Mouse (Mus musculus): ENCODE data around the gene Asb7. TPM values are rescaled to one million over a fixed set of nuclear protein-coding genes. Genes with fewer than 3 reads are reported as not detected.

Asb7 gene
- 15.2 and 15.3 TPM in 2 replicates for total RNA-seq (2021)
- long read RNA-seq, experiment 1, full-length matches to known transcripts, result 3 of 6 reads
- long read RNA-seq, experiment 1, partial matches to known transcripts, result 0 of 6 reads
- long read RNA-seq, experiment 1, other reads (novel, unspliced or antisense), result 3 of 6 reads
- long read RNA-seq, experiment 2, full-length matches to known transcripts, result 2 of 7 reads
- long read RNA-seq, experiment 2, partial matches to known transcripts, result 0 of 7 reads
- long read RNA-seq, experiment 2, other reads (novel, unspliced or antisense), result 5 of 7 reads

- no peak for DNase-seq
Measured at GRCm38 (mm10) chr7:66689294-66689619, at the start of gene Asb7. Gene Asb7, minus strand, starts transcription at chr7:66689596.

- DNase-seq, result no peak
Measured at GRCm38 (mm10) chr7:66737418-66737817, 48.0 kb upstream of the Asb7 start.

GRCm38 (mm10) chr7:66734993-66735392, 45.6 kb upstream of the Asb7 start:
- DNase-seq, result no peak

GRCm38 (mm10) chr7:66734466-66734865, 45.1 kb upstream of the Asb7 start:
- peak; percentile 33 for DNase-seq

DNA sequence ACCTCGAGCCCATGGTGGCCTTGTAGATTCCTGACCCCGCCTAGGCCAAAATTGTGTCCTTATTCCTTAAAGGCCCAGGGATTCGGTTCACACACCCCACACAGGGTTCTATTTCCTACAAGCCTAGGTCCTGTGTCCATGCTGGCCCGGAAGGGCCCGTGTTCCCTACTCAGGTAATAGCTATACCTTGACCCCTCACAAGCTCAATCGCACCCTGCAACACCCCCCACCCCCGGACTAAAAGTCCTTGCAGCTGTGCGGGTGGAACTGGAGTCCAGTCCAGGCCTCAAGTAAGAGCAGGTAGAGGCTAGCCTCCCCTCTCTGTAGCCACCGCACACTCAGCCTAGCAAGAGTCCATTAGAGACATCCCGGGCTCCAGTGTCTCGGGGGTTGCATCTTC, 44.5 kb upstream of the Asb7 start:
- DNase-seq, result no peak

DNA sequence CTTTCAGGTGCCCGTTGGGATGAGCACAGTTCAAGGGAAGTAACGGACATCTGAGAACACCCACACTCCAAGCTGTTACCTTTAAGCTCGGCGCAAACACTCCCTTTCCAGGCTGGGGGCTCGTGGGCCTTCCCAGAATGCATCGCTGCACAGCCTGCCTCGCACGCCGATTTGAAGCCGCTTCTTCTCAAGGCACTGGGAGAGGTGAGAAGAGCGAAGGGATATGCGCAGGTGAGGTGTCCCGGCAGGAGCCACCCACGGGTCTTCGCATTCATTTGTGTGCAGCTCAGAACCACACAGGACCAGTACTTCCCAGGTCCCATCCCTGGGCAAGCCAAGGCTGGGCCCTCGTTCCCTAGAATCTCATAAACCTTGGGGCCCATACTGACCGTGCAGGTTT, 44.0 kb upstream of the Asb7 start:
- no peak for DNase-seq

GRCm38 (mm10) chr7:66729232-66729631, 39.8 kb upstream of the Asb7 start:
- no peak for DNase-seq

DNA sequence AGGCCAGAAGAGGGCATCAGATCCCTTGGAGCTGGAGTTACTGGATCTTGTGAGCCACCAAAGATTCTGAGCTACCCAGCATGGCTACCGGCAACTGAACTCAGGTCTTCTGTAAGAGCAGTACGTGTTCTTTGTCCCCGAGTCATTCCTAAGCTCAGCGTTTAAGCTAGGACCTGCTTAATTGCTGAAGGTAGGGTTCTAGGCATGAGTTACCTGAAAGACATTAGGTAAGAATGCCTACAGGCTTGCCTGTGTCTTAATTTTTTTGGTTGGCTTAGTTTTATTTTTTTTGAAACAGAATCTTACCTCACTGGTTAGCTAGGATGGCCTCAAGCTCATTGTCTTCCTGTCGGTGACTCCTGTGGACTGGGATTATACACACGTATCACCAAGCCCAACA, 38.7 kb upstream of the Asb7 start:
- no peak for DNase-seq

- DNase-seq, result no peak
Measured at GRCm38 (mm10) chr7:66724954-66725353, 35.6 kb upstream of the Asb7 start.

DNA sequence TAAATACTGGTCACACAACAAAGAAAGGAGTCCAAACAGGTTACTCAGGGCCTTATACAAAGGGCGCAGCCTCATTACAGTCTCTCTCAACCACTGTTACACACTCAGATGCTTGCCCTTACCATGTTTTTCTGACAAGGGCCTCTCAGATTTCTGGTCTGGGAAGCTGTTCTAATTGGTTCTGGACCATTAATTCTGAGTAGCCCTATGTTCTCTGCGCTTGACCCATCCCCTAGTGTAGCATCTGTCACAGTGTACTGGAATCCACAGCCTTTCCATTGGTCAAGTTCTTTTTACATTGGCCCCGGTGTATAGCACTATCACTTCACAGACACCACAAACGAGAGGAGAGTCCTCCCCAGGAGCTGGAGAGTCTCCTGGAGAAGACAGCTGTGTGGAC, 35.1 kb upstream of the Asb7 start:
- no peak for DNase-seq

DNA sequence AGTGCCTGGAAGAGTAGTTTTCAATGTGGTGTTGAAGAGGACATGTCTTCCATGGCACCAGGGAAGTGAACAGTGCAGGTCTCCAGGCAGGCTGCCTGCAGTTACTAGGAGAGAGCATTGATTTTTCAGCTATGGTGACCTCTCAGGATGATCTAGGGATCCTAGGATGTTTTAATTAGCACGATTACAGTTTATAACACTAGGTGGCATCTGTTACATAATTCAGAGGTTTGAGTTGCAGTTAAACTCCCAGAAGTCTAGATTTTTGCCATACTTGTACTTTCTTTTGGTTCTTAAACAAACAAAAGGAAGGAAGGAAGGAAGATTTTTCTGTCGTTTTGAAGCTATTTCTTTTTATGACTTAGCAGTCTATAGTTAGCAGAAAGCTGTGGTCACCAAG, 21.8 kb upstream of the Asb7 start:
- no peak for DNase-seq

GRCm38 (mm10) chr7:66704631-66705030, 15.2 kb upstream of the Asb7 start:
- DNase-seq, result peak; percentile 43

GRCm38 (mm10) chr7:66702721-66703120, 13.3 kb upstream of the Asb7 start:
- DNase-seq, result no peak

DNA sequence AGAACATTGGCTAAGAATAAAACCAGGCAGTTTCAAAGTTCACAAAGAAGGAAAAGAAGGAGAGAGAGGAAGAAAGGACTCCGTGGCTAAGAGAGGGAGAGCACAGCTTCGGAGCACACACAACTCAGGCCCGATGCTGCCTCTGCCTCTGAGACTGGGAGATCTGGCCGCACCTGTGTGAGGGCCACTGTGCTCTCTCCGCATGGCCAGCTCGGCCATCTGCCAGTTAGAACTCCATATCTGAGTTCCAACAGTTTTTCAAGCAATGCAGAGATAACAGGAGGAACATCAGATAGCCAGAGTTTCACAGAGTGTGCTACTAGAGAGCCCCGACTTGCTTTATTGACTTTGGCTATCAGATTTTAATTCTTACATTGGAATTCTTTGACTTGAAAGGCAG, 5.1 kb upstream of the Asb7 start:
- DNase-seq, result no peak

- DNase-seq, result peak; percentile 99
Measured at GRCm38 (mm10) chr7:66689620-66690360, 394 bp upstream of the Asb7 start, which contains the start of gene Lins1. Gene Lins1, plus strand, starts transcription at chr7:66689889.

DNA sequence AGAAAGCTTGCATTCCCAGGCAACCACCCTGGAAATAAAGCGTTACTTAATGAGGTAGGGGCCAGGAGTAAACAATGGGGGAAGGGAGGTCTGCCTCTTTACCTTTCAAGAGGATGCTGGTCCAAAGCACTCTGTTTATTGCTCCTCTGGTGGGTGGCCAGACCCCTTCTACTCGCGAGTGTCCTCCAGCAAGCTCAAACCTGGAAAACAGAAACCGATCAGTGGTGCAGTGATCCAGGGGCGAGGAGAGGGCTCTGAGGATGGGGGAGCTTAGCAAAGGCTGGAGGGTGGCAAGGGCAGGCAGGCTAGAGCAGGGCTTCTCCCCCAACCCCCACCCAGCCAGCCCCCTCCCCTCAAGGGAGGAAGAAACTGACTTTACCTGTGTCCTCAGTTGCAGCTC, 675 bp downstream of the Asb7 start:
- DNase-seq, result peak; percentile 28

GRCm38 (mm10) chr7:66682119-66682863, 7.1 kb downstream of the Asb7 start:
- DNase-seq, result no peak

- no peak for DNase-seq
Measured at GRCm38 (mm10) chr7:66675800-66676199, 13.6 kb downstream of the Asb7 start.

GRCm38 (mm10) chr7:66667064-66667463, 22.3 kb downstream of the Asb7 start:
- DNase-seq, result no peak

GRCm38 (mm10) chr7:66663548-66663947, 25.8 kb downstream of the Asb7 start:
- no peak for DNase-seq

DNA sequence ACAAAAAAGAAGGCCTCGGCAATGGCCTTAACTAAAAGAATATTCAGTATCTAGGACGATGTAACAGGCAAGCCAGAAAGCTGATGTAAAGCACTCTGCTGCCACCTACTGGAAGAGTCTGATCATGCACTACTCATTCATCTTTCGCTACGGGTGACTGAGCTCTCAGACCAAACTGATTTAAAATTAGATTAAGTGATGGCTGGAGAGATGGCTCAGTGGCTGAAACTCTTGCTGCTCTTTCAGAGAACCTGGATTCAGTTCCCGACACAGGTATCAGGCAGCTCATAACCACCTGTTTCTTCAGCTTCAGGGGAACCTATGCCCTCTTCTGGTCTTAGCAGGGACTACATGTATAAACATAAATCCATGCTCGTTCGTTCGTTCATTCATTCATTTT, 27.8 kb downstream of the Asb7 start:
- DNase-seq, result peak; percentile 85

- DNase-seq, result no peak
Measured at GRCm38 (mm10) chr7:66660972-66661371, 28.4 kb downstream of the Asb7 start.

GRCm38 (mm10) chr7:66660291-66660690, 29.1 kb downstream of the Asb7 start:
- no peak for DNase-seq

All from adrenal gland, postnatal 14 days (tissue).